Mouse (Mus musculus): ENCODE measurements around the gene Prtn3. TPM values are rescaled to one million over a fixed set of nuclear protein-coding genes. Genes with fewer than 3 reads are reported as not detected.
A peak's percentile ranks its signal among the peaks of the same experiment; 100 is the strongest.

The Prtn3 gene
- polyA plus RNA-seq, 1 experiment from 2014 or later, result 131 TPM

GRCm38 (mm10) chr10:79928907-79929701, 54.8 kb downstream of the Prtn3 start:
- H3K27ac ChIP-seq (replicated peaks), result peak overlapping the region; percentile 63
- WGBS (ENCODE audit: insufficient replicate concordance), result 26% methylated on average over 9 of the region's 9 CpGs
- H3K27me3 ChIP-seq, result no peaks in the 10 kb centered on the region
- peaks cover 30% of the 10 kb centered on the region for H3K36me3 ChIP-seq (replicated peaks)
- no peaks in the 10 kb centered on the region for H3K9me3 ChIP-seq (replicated peaks)
- H3K4me2 ChIP-seq, result peak overlapping the region; percentile 98
- peak overlapping the region; percentile 83 for H3K4me3 ChIP-seq (replicated peaks)
- no peak for ATAC-seq (ENCODE audit: insufficient read depth)
- peak overlapping the region; percentile 40 for H3K9ac ChIP-seq
- peaks cover 89% of the 10 kb centered on the region for H3K4me1 ChIP-seq (replicated peaks)

GRCm38 (mm10) chr10:79929967-79930825, 55.9 kb downstream of the Prtn3 start:
- no peaks in the 10 kb centered on the region for H3K27me3 ChIP-seq
- peak overlapping the region; percentile 83; the same call in 1 of the 2 replicates for H3K4me3 ChIP-seq (replicated peaks)
- no peak for ATAC-seq (ENCODE audit: insufficient read depth)
- H3K4me2 ChIP-seq, result peak overlapping the region; percentile 98
- H3K9me3 ChIP-seq (replicated peaks), result no peaks in the 10 kb centered on the region
- H3K4me1 ChIP-seq (replicated peaks), result peaks cover 97% of the 10 kb centered on the region
- peak overlapping the region; percentile 46; the same call in 1 of the 2 replicates for H3K27ac ChIP-seq (replicated peaks)
- H3K9ac ChIP-seq, result no peak overlapping the region
- WGBS (ENCODE audit: insufficient replicate concordance), result 77% methylated on average over 18 of the region's 18 CpGs
- H3K36me3 ChIP-seq (replicated peaks), result peaks cover 36% of the 10 kb centered on the region

- Histone ChIP-seq H3K4me1 (replicated peaks) (peaks cover 98% of the 10 kb centered on the region), H3K4me3 (replicated peaks) (no peak overlapping the region), H3K36me3 (replicated peaks) (peaks cover 40% of the 10 kb centered on the region), H3K4me2 (no peak overlapping the region), H3K9me3 (replicated peaks) (no peaks in the 10 kb centered on the region), H3K27me3 (no peaks in the 10 kb centered on the region), H3K27ac (replicated peaks) (no peak overlapping the region), H3K9ac (no peak overlapping the region)
- WGBS (ENCODE audit: insufficient replicate concordance), result 85% methylated on average over 16 of the region's 16 CpGs
- ATAC-seq (ENCODE audit: insufficient read depth), result no peak
Measured at GRCm38 (mm10) chr10:79930826-79931186, 56.5 kb downstream of the Prtn3 start.

- Histone ChIP-seq H3K9me3 (replicated peaks) (no peaks in the 10 kb centered on the region), H3K9ac (no peak overlapping the region), H3K4me1 (replicated peaks) (peaks cover 98% of the 10 kb centered on the region), H3K4me2 (no peak overlapping the region), H3K4me3 (replicated peaks) (no peak overlapping the region), H3K27ac (replicated peaks) (no peak overlapping the region), H3K27me3 (no peaks in the 10 kb centered on the region), H3K36me3 (replicated peaks) (peaks cover 44% of the 10 kb centered on the region)
- WGBS (ENCODE audit: insufficient replicate concordance), result 61% methylated on average over 9 of the region's 9 CpGs
- ATAC-seq (ENCODE audit: insufficient read depth), result no peak
Measured at GRCm38 (mm10) chr10:79931797-79932196, 57.5 kb downstream of the Prtn3 start.

GRCm38 (mm10) chr10:79932736-79933135, 58.5 kb downstream of the Prtn3 start:
- Histone ChIP-seq H3K4me2 (peak overlapping the region; percentile 7; the same call in 1 of the 2 replicates), H3K4me1 (replicated peaks) (peaks cover 98% of the 10 kb centered on the region), H3K36me3 (replicated peaks) (peaks cover 44% of the 10 kb centered on the region), H3K9ac (no peak overlapping the region), H3K4me3 (replicated peaks) (no peak overlapping the region), H3K27me3 (no peaks in the 10 kb centered on the region), H3K27ac (replicated peaks) (0 out of 2 replicates have a peak overlapping the region, but pooled peaks have one; percentile 6), H3K9me3 (replicated peaks) (no peaks in the 10 kb centered on the region)
- no peak for ATAC-seq (ENCODE audit: insufficient read depth)
- WGBS (ENCODE audit: insufficient replicate concordance), result 52% methylated on average over 8 of the region's 8 CpGs

Small RNAs within 50 kb of the gene (microRNA-seq; reads per million reads assigned to microRNA genes)
- gene Mir6910, result not detected

Other genes starting within 250 kb of the Prtn3 start
- 0.08 and 0.10 TPM in 2 replicates for gene Shc2, start 236.6 kb upstream of the Prtn3 start, polyA plus RNA-seq (2015; fragmentation: Nextera tagmentation; extraction: Ambion mirVana)
- not detected in 2 replicates for gene Odf3l2, start 228.7 kb upstream of the Prtn3 start, polyA plus RNA-seq (2015; fragmentation: Nextera tagmentation; extraction: Ambion mirVana)
- 0.26 TPM in 1 of 2 replicates, not detected in the other for gene Madcam1, start 209.9 kb upstream of the Prtn3 start, polyA plus RNA-seq (2015; fragmentation: Nextera tagmentation; extraction: Ambion mirVana)
- gene Tpgs1, start 205.1 kb upstream of the Prtn3 start, polyA plus RNA-seq (2015; fragmentation: Nextera tagmentation; extraction: Ambion mirVana), result 21.4 and 23.1 TPM in 2 replicates
- gene Cdc34, start 192.3 kb upstream of the Prtn3 start, polyA plus RNA-seq (2015; fragmentation: Nextera tagmentation; extraction: Ambion mirVana), result 105 and 107 TPM in 2 replicates
- 0.15 and 0.37 TPM in 2 replicates for gene Gzmm, start 185.5 kb upstream of the Prtn3 start, polyA plus RNA-seq (2015; fragmentation: Nextera tagmentation; extraction: Ambion mirVana)
- gene Bsg, start 170.0 kb upstream of the Prtn3 start, polyA plus RNA-seq (2015; fragmentation: Nextera tagmentation; extraction: Ambion mirVana), result 980 and 1,043 TPM in 2 replicates
- gene Hcn2, start 157.8 kb upstream of the Prtn3 start, polyA plus RNA-seq (2015; fragmentation: Nextera tagmentation; extraction: Ambion mirVana), result 0.02 TPM in 1 of 2 replicates, not detected in the other
- gene Polrmt, start 127.9 kb upstream of the Prtn3 start, polyA plus RNA-seq (2015; fragmentation: Nextera tagmentation; extraction: Ambion mirVana), result 15.6 and 17.7 TPM in 2 replicates
- 0.07 TPM in 1 of 2 replicates, not detected in the other for gene Fgf22, start 119.4 kb upstream of the Prtn3 start, polyA plus RNA-seq (2015; fragmentation: Nextera tagmentation; extraction: Ambion mirVana)
- 39.6 and 42.0 TPM in 2 replicates for gene Rnf126, start 107.5 kb upstream of the Prtn3 start, polyA plus RNA-seq (2015; fragmentation: Nextera tagmentation; extraction: Ambion mirVana)
- 0.71 and 1.0 TPM in 2 replicates for gene Fstl3, start 97.2 kb upstream of the Prtn3 start, polyA plus RNA-seq (2015; fragmentation: Nextera tagmentation; extraction: Ambion mirVana)
- 7.0 and 7.1 TPM in 2 replicates for gene Prss57, start 83.5 kb upstream of the Prtn3 start, polyA plus RNA-seq (2015; fragmentation: Nextera tagmentation; extraction: Ambion mirVana)
- gene Palm, start 80.9 kb upstream of the Prtn3 start, polyA plus RNA-seq (2015; fragmentation: Nextera tagmentation; extraction: Ambion mirVana), result 8.8 and 9.2 TPM in 2 replicates
- 0.50 TPM in 2 replicates for gene Misp, start 53.5 kb upstream of the Prtn3 start, polyA plus RNA-seq (2015; fragmentation: Nextera tagmentation; extraction: Ambion mirVana)
- 120 and 133 TPM in 2 replicates for gene Ptbp1, start 20.0 kb upstream of the Prtn3 start, polyA plus RNA-seq (2015; fragmentation: Nextera tagmentation; extraction: Ambion mirVana)
- 5.8 and 6.1 TPM in 2 replicates for gene Plppr3, start 158 bp downstream of the Prtn3 start, polyA plus RNA-seq (2015; fragmentation: Nextera tagmentation; extraction: Ambion mirVana)
- 211 and 227 TPM in 2 replicates for gene Elane, start 11.8 kb downstream of the Prtn3 start, polyA plus RNA-seq (2015; fragmentation: Nextera tagmentation; extraction: Ambion mirVana)
- not detected in 2 replicates for gene Cfd, start 16.4 kb downstream of the Prtn3 start, polyA plus RNA-seq (2015; fragmentation: Nextera tagmentation; extraction: Ambion mirVana)
- gene Med16, start 34.4 kb downstream of the Prtn3 start, polyA plus RNA-seq (2015; fragmentation: Nextera tagmentation; extraction: Ambion mirVana), result 16.4 and 18.0 TPM in 2 replicates
- gene Gm26602, start 36.4 kb downstream of the Prtn3 start, polyA plus RNA-seq (2015; fragmentation: Nextera tagmentation; extraction: Ambion mirVana), result not detected in 2 replicates
- 0.32 and 0.37 TPM in 2 replicates for gene Kiss1r, start 42.5 kb downstream of the Prtn3 start, polyA plus RNA-seq (2015; fragmentation: Nextera tagmentation; extraction: Ambion mirVana)
- 52.4 and 55.6 TPM in 2 replicates for gene R3hdm4, start 46.7 kb downstream of the Prtn3 start, polyA plus RNA-seq (2015; fragmentation: Nextera tagmentation; extraction: Ambion mirVana)
- 6.1 and 7.4 TPM in 2 replicates for gene Arid3a, start 52.6 kb downstream of the Prtn3 start, polyA plus RNA-seq (2015; fragmentation: Nextera tagmentation; extraction: Ambion mirVana)
- 46.3 and 48.4 TPM in 2 replicates for gene Wdr18, start 85.7 kb downstream of the Prtn3 start, polyA plus RNA-seq (2015; fragmentation: Nextera tagmentation; extraction: Ambion mirVana)
- gene Grin3b, start 96.2 kb downstream of the Prtn3 start, polyA plus RNA-seq (2015; fragmentation: Nextera tagmentation; extraction: Ambion mirVana), result 0.10 TPM in 1 of 2 replicates, not detected in the other
- 8.4 and 11.0 TPM in 2 replicates for gene Tmem259, start 109.9 kb downstream of the Prtn3 start, polyA plus RNA-seq (2015; fragmentation: Nextera tagmentation; extraction: Ambion mirVana)
- gene Cnn2, start 114.1 kb downstream of the Prtn3 start, polyA plus RNA-seq (2015; fragmentation: Nextera tagmentation; extraction: Ambion mirVana), result 44.5 and 45.5 TPM in 2 replicates
- gene Abca7, start 122.0 kb downstream of the Prtn3 start, polyA plus RNA-seq (2015; fragmentation: Nextera tagmentation; extraction: Ambion mirVana), result 7.5 and 9.0 TPM in 2 replicates
- 15.7 and 18.2 TPM in 2 replicates for gene Arhgap45, start 142.2 kb downstream of the Prtn3 start, polyA plus RNA-seq (2015; fragmentation: Nextera tagmentation; extraction: Ambion mirVana)
- gene Polr2e, start 165.3 kb downstream of the Prtn3 start, polyA plus RNA-seq (2015; fragmentation: Nextera tagmentation; extraction: Ambion mirVana), result 81.3 and 84.4 TPM in 2 replicates
- 603 and 658 TPM in 2 replicates for gene Gpx4, start 172.7 kb downstream of the Prtn3 start, polyA plus RNA-seq (2015; fragmentation: Nextera tagmentation; extraction: Ambion mirVana)
- gene Sbno2, start 231.1 kb downstream of the Prtn3 start, polyA plus RNA-seq (2015; fragmentation: Nextera tagmentation; extraction: Ambion mirVana), result 10.4 and 12.3 TPM in 2 replicates
- gene Stk11, start 241.3 kb downstream of the Prtn3 start, polyA plus RNA-seq (2015; fragmentation: Nextera tagmentation; extraction: Ambion mirVana), result 16.4 and 21.8 TPM in 2 replicates

Data from liver, embryonic 15.5 days (tissue).